Mouse (Mus musculus) thymus, adult 2 months (tissue): Measurements from ENCODE around the gene Sh3rf1. TPM values are rescaled to one million over a fixed set of nuclear protein-coding genes. Genes with fewer than 3 reads are reported as not detected.

Experiments used
- DNase-seq: peaks from one replicate; pipeline ENCODE4 v3.0.0; 2021
- H3K27ac ChIP-seq: fragments of 200-500 bp; 2 replicates; pipeline ENCODE4 v1.5.1; 2012; ENCODE audit warnings: low read length, control low read depth; ENCODE audit not compliant: control insufficient read depth, insufficient read depth
- H3K27me3 ChIP-seq: fragments of 200-500 bp; 2 replicates; pipeline ENCODE4 v1.6.1; 2012; ENCODE audit warnings: mild to moderate bottlenecking, low read length, moderate library complexity, mixed read lengths; ENCODE audit not compliant: control insufficient read depth, insufficient read depth
- H3K36me3 ChIP-seq: fragments of 200-500 bp; 2 replicates; pipeline ENCODE4 v1.6.1; 2012; ENCODE audit warnings: mild to moderate bottlenecking, low read length, moderate library complexity; ENCODE audit not compliant: control insufficient read depth, insufficient read depth
- H3K4me1 ChIP-seq: fragments of 200-500 bp; replicated peaks from 2 replicates; pipeline ENCODE4 v1.6.1; 2012; ENCODE audit warnings: low read length; ENCODE audit not compliant: control insufficient read depth, insufficient read depth
- H3K4me3 ChIP-seq: fragments of 200-500 bp; 2 replicates; pipeline ENCODE4 v1.5.1; 2012; ENCODE audit warnings: mild to moderate bottlenecking, low read length, control low read depth, moderate library complexity; ENCODE audit not compliant: control insufficient read depth, insufficient read depth
- CTCF ChIP-seq: fragments of 200-500 bp; IDR thresholded peaks from 2 replicates; pipeline ENCODE4 v1.5.1; 2012; ENCODE audit warnings: mild to moderate bottlenecking, control low read depth, low read length, moderate library complexity, borderline replicate concordance; ENCODE audit not compliant: control insufficient read depth, poor library complexity, insufficient read depth; ENCODE audit errors: extremely low read depth
- POLR2A ChIP-seq: fragments of 200-500 bp; IDR thresholded peaks from 2 replicates; pipeline ENCODE4 v1.6.1; 2012; ENCODE audit warnings: mild to moderate bottlenecking, low read length, control low read depth, moderate library complexity; ENCODE audit not compliant: control insufficient read depth, poor library complexity, insufficient read depth; ENCODE audit errors: extremely low read depth
- WGBS: fragments of 180-500 bp; shearing (Covaris S2); methylation state at CpG from one replicate; pipeline ENCODE4 v1.1.7; 2018; 5-methylcytosine and 5-hydroxymethylcytosine counted together
- polyA plus RNA-seq: library from polyadenylated mRNA; depleted of rRNA; stranded (reverse); fragments of >200 nt; gene quantifications from 2 replicates; pipeline ENCODE4 v1.2.3, GENCODE M21; 2012

Gene Sh3rf1
- polyA plus RNA-seq, 1 experiment = 7.6 TPM

GRCm38 (mm10) chr8:61283169-61284081 lies 59.8 kb downstream of the Sh3rf1 start:
- 0 out of 2 replicates have a peak, but pooled peaks have one; percentile 26 for TF ChIP-seq CTCF
- no peak for TF ChIP-seq POLR2A
- WGBS = 22% methylated on average over 12 of the region's 12 CpGs
- no peaks in the 10 kb centered on the region for H3K27me3 ChIP-seq
- no peak overlapping the region for H3K27ac ChIP-seq
- H3K4me3 ChIP-seq = no peak overlapping the region
- H3K36me3 ChIP-seq = no peaks in the 10 kb centered on the region
- peak; percentile 14 for DNase-seq
- H3K4me1 ChIP-seq = peaks cover 20% of the 10 kb centered on the region

GRCm38 (mm10) chr8:61285896-61286295 lies 62.2 kb downstream of the Sh3rf1 start:
- peaks cover 20% of the 10 kb centered on the region for H3K4me1 ChIP-seq
- 87% methylated on average over 7 of the region's 7 CpGs for WGBS
- no peak for DNase-seq
- no peak for TF ChIP-seq CTCF
- no peak for TF ChIP-seq POLR2A
- H3K4me3 ChIP-seq = no peak overlapping the region
- no peaks in the 10 kb centered on the region for H3K36me3 ChIP-seq
- no peaks in the 10 kb centered on the region for H3K27me3 ChIP-seq
- no peak overlapping the region for H3K27ac ChIP-seq

GRCm38 (mm10) chr8:61286394-61286793 lies 62.7 kb downstream of the Sh3rf1 start:
- WGBS = 43% methylated on average over 7 of the region's 7 CpGs
- Histone ChIP-seq H3K4me3 (no peak overlapping the region), H3K27ac (no peak overlapping the region), H3K36me3 (no peaks in the 10 kb centered on the region), H3K4me1 (peaks cover 20% of the 10 kb centered on the region), H3K27me3 (no peaks in the 10 kb centered on the region)
- no peak for DNase-seq
- TF ChIP-seq CTCF (no peak), POLR2A (no peak)

GRCm38 (mm10) chr8:61286795-61287385 lies 63.2 kb downstream of the Sh3rf1 start:
- 59% methylated on average over 14 of the region's 14 CpGs for WGBS
- H3K27ac ChIP-seq = no peak overlapping the region
- H3K4me1 ChIP-seq = peaks cover 20% of the 10 kb centered on the region
- no peaks in the 10 kb centered on the region for H3K27me3 ChIP-seq
- H3K4me3 ChIP-seq = no peak overlapping the region
- DNase-seq = no peak
- TF ChIP-seq CTCF (no peak), POLR2A (no peak)
- H3K36me3 ChIP-seq = no peaks in the 10 kb centered on the region

- H3K4me3 ChIP-seq = no peak overlapping the region
- no peak overlapping the region for H3K27ac ChIP-seq
- no peak for DNase-seq
- no peaks in the 10 kb centered on the region for H3K36me3 ChIP-seq
- peaks cover 11% of the 10 kb centered on the region for H3K4me1 ChIP-seq
- TF ChIP-seq CTCF (no peak), POLR2A (no peak)
- no peaks in the 10 kb centered on the region for H3K27me3 ChIP-seq
- WGBS = 92% methylated on average over 11 of the region's 11 CpGs
These were observed 64.4 kb downstream of the Sh3rf1 start for GRCm38 (mm10) chr8:61288006-61288566.

GRCm38 (mm10) chr8:61288676-61289075 lies 65.0 kb downstream of the Sh3rf1 start:
- Histone ChIP-seq H3K4me1 (peaks cover 6% of the 10 kb centered on the region), H3K27me3 (no peaks in the 10 kb centered on the region), H3K4me3 (no peak overlapping the region), H3K27ac (no peak overlapping the region), H3K36me3 (no peaks in the 10 kb centered on the region)
- no peak for TF ChIP-seq POLR2A
- TF ChIP-seq CTCF = no peak
- 74% methylated on average over 7 of the region's 7 CpGs for WGBS
- no peak for DNase-seq
